Comparison of ENCODE assay signal across 9 mouse cellular contexts in the genomic region with DNA sequence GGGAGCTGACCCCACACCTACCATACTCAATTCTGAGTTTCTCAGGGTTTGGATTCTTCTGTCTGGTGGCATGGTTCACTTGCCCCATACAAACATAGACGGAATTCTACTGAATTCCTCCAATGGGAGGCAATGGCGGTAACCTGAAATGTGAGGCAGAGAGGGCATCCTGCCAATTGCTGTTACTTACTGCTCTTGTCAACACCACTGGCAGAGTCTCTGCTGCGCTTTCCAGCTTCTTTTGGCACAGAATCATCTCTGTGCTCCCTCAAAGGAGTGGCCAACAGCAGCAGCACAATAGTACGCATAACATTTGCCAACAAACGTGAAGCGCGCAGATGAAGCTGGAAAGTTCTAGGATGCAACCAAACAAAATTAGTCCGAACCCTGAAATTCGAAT. TPM values are rescaled to one million over a fixed set of nuclear protein-coding genes. Genes with fewer than 3 reads are reported as not detected.
DNase-seq lines count a peak whose midpoint lies in the region; ATAC-seq and TF ChIP-seq lines count a peak whose summit lies in the region.
"Had no signal": no experiment of that assay in that cellular context is flagged by ENCODE, and none has a peak within 500 bp of the region (broad histone marks: within the 10 kb centered on the region; RNA-seq: fewer than 3 reads in every experiment).

No protein-coding gene starts in this region.

- no peaks in the 10 kb centered on the region for H3K36me3 ChIP-seq in embryonic facial prominence, embryonic 14.5 days (ENCODE audit: control insufficient read depth, insufficient read depth, low read length)
- no peaks in the 10 kb centered on the region for H3K36me3 ChIP-seq in embryonic facial prominence, embryonic 10.5 days (replicated peaks)
- H3K36me3 ChIP-seq in midbrain, embryonic 14.5 days (ENCODE audit: control insufficient read depth, insufficient read depth, low read length), result no peaks in the 10 kb centered on the region
- H3K36me3 ChIP-seq in midbrain, embryonic 13.5 days, result no peaks in the 10 kb centered on the region
- H3K36me3 ChIP-seq in heart, embryonic 10.5 days, result no peaks in the 10 kb centered on the region
- no peaks in the 10 kb centered on the region for H3K36me3 ChIP-seq in stomach, postnatal 0 days (ENCODE audit: control insufficient read depth, insufficient read depth, low read length)
- H3K36me3 ChIP-seq: liver, embryonic 15.5 days had no signal

- ATAC-seq in embryonic facial prominence, embryonic 14.5 days (ENCODE audit: low read depth), result no peak
- ATAC-seq in midbrain, embryonic 14.5 days (ENCODE audit: low FRiP score, low TSS enrichment), result no peak
- no peak for ATAC-seq in midbrain, embryonic 13.5 days
- ATAC-seq in granulocyte monocyte progenitor cell, adult 5-6 weeks (replicated peaks; ENCODE audit: poor library complexity, severe bottlenecking), result no peak
- no peak for ATAC-seq in stomach, postnatal 0 days (ENCODE audit: low FRiP score, low TSS enrichment)

- H3K9me3 ChIP-seq in embryonic facial prominence, embryonic 14.5 days (ENCODE audit: control insufficient read depth, low read length), result no peaks in the 10 kb centered on the region
- H3K9me3 ChIP-seq in embryonic facial prominence, embryonic 10.5 days, result no peaks in the 10 kb centered on the region
- no peaks in the 10 kb centered on the region for H3K9me3 ChIP-seq in midbrain, embryonic 14.5 days (ENCODE audit: control insufficient read depth, low read length)
- no peaks in the 10 kb centered on the region for H3K9me3 ChIP-seq in midbrain, embryonic 13.5 days
- H3K9me3 ChIP-seq in heart, embryonic 10.5 days, result no peaks in the 10 kb centered on the region
- H3K9me3 ChIP-seq in stomach, postnatal 0 days (ENCODE audit: control insufficient read depth, low read length), result no peaks in the 10 kb centered on the region
- H3K9me3 ChIP-seq: liver, embryonic 15.5 days had no signal

- no peak overlapping the region for H3K4me2 ChIP-seq in embryonic facial prominence, embryonic 14.5 days (ENCODE audit: low read depth, low read length)
- no peak overlapping the region for H3K4me2 ChIP-seq in midbrain, embryonic 14.5 days (ENCODE audit: low read length)
- H3K4me2 ChIP-seq in midbrain, embryonic 13.5 days (replicated peaks), result no peak overlapping the region
- no peak overlapping the region for H3K4me2 ChIP-seq in stomach, postnatal 0 days (replicated peaks; ENCODE audit: low read depth)
- H3K4me2 ChIP-seq: liver, embryonic 15.5 days had no signal

- no peak overlapping the region for H3K4me3 ChIP-seq in embryonic facial prominence, embryonic 14.5 days (ENCODE audit: low read depth, low read length)
- no peak overlapping the region for H3K4me3 ChIP-seq in embryonic facial prominence, embryonic 10.5 days
- H3K4me3 ChIP-seq in midbrain, embryonic 14.5 days (replicated peaks; ENCODE audit: low read depth, low read length), result no peak overlapping the region
- no peak overlapping the region for H3K4me3 ChIP-seq in midbrain, embryonic 13.5 days (replicated peaks)
- no peak overlapping the region for H3K4me3 ChIP-seq in heart, embryonic 10.5 days
- H3K4me3 ChIP-seq in stomach, postnatal 0 days (ENCODE audit: low read depth, low read length), result no peak overlapping the region
- H3K4me3 ChIP-seq: liver, embryonic 15.5 days had no signal

- H3K4me1 ChIP-seq in embryonic facial prominence, embryonic 14.5 days (ENCODE audit: control insufficient read depth, insufficient read depth, low read length), result peaks cover 6% of the 10 kb centered on the region; the same call in 1 of the 2 replicates
- no peaks in the 10 kb centered on the region for H3K4me1 ChIP-seq in embryonic facial prominence, embryonic 10.5 days
- H3K4me1 ChIP-seq in midbrain, embryonic 14.5 days (ENCODE audit: control insufficient read depth, insufficient read depth, low read length), result no peaks in the 10 kb centered on the region
- no peaks in the 10 kb centered on the region for H3K4me1 ChIP-seq in midbrain, embryonic 13.5 days (replicated peaks)
- H3K4me1 ChIP-seq in heart, embryonic 10.5 days, result no peaks in the 10 kb centered on the region
- no peaks in the 10 kb centered on the region for H3K4me1 ChIP-seq in stomach, postnatal 0 days (replicated peaks; ENCODE audit: control insufficient read depth, insufficient read depth)
- H3K4me1 ChIP-seq: liver, embryonic 15.5 days had no signal

- no peak for TF ChIP-seq EP300 in stomach, postnatal 0 days (optimal IDR thresholded peaks at IDR 0.05)

- DNase-seq in embryonic facial prominence, embryonic 14.5 days (ENCODE audit: low spot score), result peak; percentile 90
- DNase-seq in embryonic facial prominence, embryonic 10.5 days (ENCODE audit: low spot score), result no peak
- DNase-seq in midbrain, embryonic 14.5 days, result peak; percentile 65
- DNase-seq in heart, embryonic 10.5 days (ENCODE audit: low spot score), result peak; percentile 46
- peak; percentile 34 for DNase-seq in ovary, adult 18-20 months (ENCODE audit: low spot score)
- DNase-seq in stomach, postnatal 0 days (ENCODE audit: low spot score), result no peak

- TF ChIP-seq CTCF in stomach, postnatal 0 days (IDR thresholded peaks at IDR 0.05; ENCODE audit: low read depth), result no peak

- H3K9ac ChIP-seq in embryonic facial prominence, embryonic 14.5 days (ENCODE audit: low read depth, low read length), result no peak overlapping the region
- H3K9ac ChIP-seq in midbrain, embryonic 14.5 days (replicated peaks; ENCODE audit: low read length), result no peak overlapping the region
- H3K9ac ChIP-seq in midbrain, embryonic 13.5 days (replicated peaks), result no peak overlapping the region
- no peak overlapping the region for H3K9ac ChIP-seq in stomach, postnatal 0 days (ENCODE audit: low read length)
- H3K9ac ChIP-seq: liver, embryonic 15.5 days had no signal

- no peaks in the 10 kb centered on the region for H3K27me3 ChIP-seq in embryonic facial prominence, embryonic 14.5 days (replicated peaks; ENCODE audit: control insufficient read depth, insufficient read depth, low read length)
- no peaks in the 10 kb centered on the region for H3K27me3 ChIP-seq in embryonic facial prominence, embryonic 10.5 days (replicated peaks; ENCODE audit: low read depth, poor library complexity, severe bottlenecking)
- no peaks in the 10 kb centered on the region for H3K27me3 ChIP-seq in midbrain, embryonic 14.5 days (ENCODE audit: control insufficient read depth, insufficient read depth, low read length)
- no peaks in the 10 kb centered on the region for H3K27me3 ChIP-seq in midbrain, embryonic 13.5 days
- H3K27me3 ChIP-seq in heart, embryonic 10.5 days (ENCODE audit: insufficient read depth, poor library complexity, severe bottlenecking), result no peaks in the 10 kb centered on the region
- no peaks in the 10 kb centered on the region for H3K27me3 ChIP-seq in stomach, postnatal 0 days (ENCODE audit: control insufficient read depth, insufficient read depth, low read length)
- H3K27me3 ChIP-seq: liver, embryonic 15.5 days had no signal

- WGBS in embryonic facial prominence, embryonic 14.5 days, result 59% methylated on average over 9 of the region's 9 CpGs
- 91% methylated on average over 9 of the region's 9 CpGs for WGBS in embryonic facial prominence, embryonic 10.5 days
- 77% methylated on average over 9 of the region's 9 CpGs for WGBS in midbrain, embryonic 14.5 days
- 85% methylated on average over 9 of the region's 9 CpGs for WGBS in midbrain, embryonic 13.5 days
- 85% methylated on average over 9 of the region's 9 CpGs for WGBS in heart, embryonic 10.5 days
- 69% methylated on average over 9 of the region's 9 CpGs for WGBS in stomach, postnatal 0 days

- H3K27ac ChIP-seq in embryonic facial prominence, embryonic 14.5 days (replicated peaks; ENCODE audit: low read depth, low read length), result no peak overlapping the region
- no peak overlapping the region for H3K27ac ChIP-seq in embryonic facial prominence, embryonic 10.5 days (replicated peaks)
- H3K27ac ChIP-seq in midbrain, embryonic 14.5 days (replicated peaks; ENCODE audit: low read depth, low read length), result no peak overlapping the region
- no peak overlapping the region for H3K27ac ChIP-seq in midbrain, embryonic 13.5 days
- H3K27ac ChIP-seq in heart, embryonic 10.5 days, result no peak overlapping the region
- no peak overlapping the region for H3K27ac ChIP-seq in stomach, postnatal 0 days (replicated peaks)
- H3K27ac ChIP-seq: liver, embryonic 15.5 days had no signal

RNA-seq across cellular contexts. Expression of a gene that starts 17.1 kb away (rescaled TPM):
- polyA plus RNA-seq in embryonic facial prominence, embryonic 14.5 days (2014; fragmentation: Nextera tagmentation; extraction: Ambion mirVana), result 11.4 and 12.0 TPM in 2 replicates
- polyA plus RNA-seq in embryonic facial prominence, embryonic 10.5 days (2016; fragmentation: Nextera tagmentation; extraction: Ambion mirVana), result 10.4 and 11.2 TPM in 2 replicates
- 10.7 and 12.3 TPM in 2 replicates for polyA plus RNA-seq in midbrain, embryonic 14.5 days (2014; fragmentation: Nextera tagmentation; extraction: Ambion mirVana)
- 10.5 and 10.7 TPM in 2 replicates for polyA plus RNA-seq in midbrain, embryonic 13.5 days (2015; fragmentation: Nextera tagmentation; extraction: Ambion mirVana)
- 8.1 and 10.5 TPM in 2 replicates for polyA plus RNA-seq in heart, embryonic 10.5 days (2016; fragmentation: Nextera tagmentation; extraction: Ambion mirVana)
- total RNA-seq in granulocyte monocyte progenitor cell, adult 5-6 weeks (2014; fragmentation: Nextera tagmentation), result 3.2 and 5.5 TPM in 2 replicates
- 5.4 and 7.0 TPM in 2 replicates for total RNA-seq in granulocyte monocyte progenitor cell, adult 5-6 weeks (2017)
- 8.4 TPM in 2 replicates for polyA plus RNA-seq in stomach, postnatal 0 days (2015; fragmentation: Nextera tagmentation; extraction: Ambion mirVana)

Comparison
In these comparisons a context has a peak if more than half of its experiments do, and no peak if none do; other contexts are left out.
1. DNase-seq: peak in embryonic facial prominence, embryonic 14.5 days (single experiment), midbrain, embryonic 14.5 days (single experiment), heart, embryonic 10.5 days (single experiment) and ovary, adult 18-20 months (single experiment); none in embryonic facial prominence, embryonic 10.5 days (single experiment) and stomach, postnatal 0 days (single experiment).